Mouse (Mus musculus): ENCODE data around the gene Snx7. TPM values are rescaled to one million over a fixed set of nuclear protein-coding genes. Genes with fewer than 3 reads are reported as not detected.

Gene Snx7
- polyA plus RNA-seq, 1 experiment = 14.8 TPM

GRCm38 (mm10) chr3:117862951-117863350, 5.8 kb downstream of the Snx7 start:
- Histone ChIP-seq H3K4me1 (ENCODE audit: control insufficient read depth, insufficient read depth, low read length) (no peaks in the 10 kb centered on the region; the same call in 1 of the 2 replicates), H3K27ac (ENCODE audit: insufficient read depth, low read length) (no peak overlapping the region), H3K4me3 (ENCODE audit: insufficient read depth, low read length) (no peak overlapping the region)
- TF ChIP-seq POLR2A (IDR thresholded peaks at IDR 0.05; ENCODE audit: extremely low read depth, insufficient read depth, low read length) (no peak), CTCF (IDR thresholded peaks at IDR 0.05; ENCODE audit: extremely low read depth, insufficient read depth, low read length) (no peak)

- H3K4me3 ChIP-seq (ENCODE audit: insufficient read depth, low read length) = no peak overlapping the region
- no peak for TF ChIP-seq CTCF (IDR thresholded peaks at IDR 0.05; ENCODE audit: extremely low read depth, insufficient read depth, low read length)
- TF ChIP-seq POLR2A (IDR thresholded peaks at IDR 0.05; ENCODE audit: extremely low read depth, insufficient read depth, low read length) = no peak
- H3K27ac ChIP-seq (ENCODE audit: insufficient read depth, low read length) = no peak overlapping the region
- H3K4me1 ChIP-seq (ENCODE audit: control insufficient read depth, insufficient read depth, low read length) = no peaks in the 10 kb centered on the region
Measured at GRCm38 (mm10) chr3:117861977-117862434, 6.7 kb downstream of the Snx7 start.

- no peak overlapping the region for H3K4me3 ChIP-seq (ENCODE audit: insufficient read depth, low read length)
- TF ChIP-seq CTCF (IDR thresholded peaks at IDR 0.05; ENCODE audit: extremely low read depth, insufficient read depth, low read length) (no peak), POLR2A (IDR thresholded peaks at IDR 0.05; ENCODE audit: extremely low read depth, insufficient read depth, low read length) (no peak)
- H3K27ac ChIP-seq (ENCODE audit: insufficient read depth, low read length) = no peak overlapping the region
- H3K4me1 ChIP-seq (ENCODE audit: control insufficient read depth, insufficient read depth, low read length) = no peaks in the 10 kb centered on the region; the same call in 1 of the 2 replicates
Measured at GRCm38 (mm10) chr3:117858996-117859395, 9.7 kb downstream of the Snx7 start.

GRCm38 (mm10) chr3:117853729-117854128, 15.0 kb downstream of the Snx7 start:
- H3K4me3 ChIP-seq (ENCODE audit: insufficient read depth, low read length) = no peak overlapping the region
- no peaks in the 10 kb centered on the region; the same call in 1 of the 2 replicates for H3K4me1 ChIP-seq (ENCODE audit: control insufficient read depth, insufficient read depth, low read length)
- TF ChIP-seq POLR2A (IDR thresholded peaks at IDR 0.05; ENCODE audit: extremely low read depth, insufficient read depth, low read length) (no peak), CTCF (IDR thresholded peaks at IDR 0.05; ENCODE audit: extremely low read depth, insufficient read depth, low read length) (no peak)
- no peak overlapping the region for H3K27ac ChIP-seq (ENCODE audit: insufficient read depth, low read length)

GRCm38 (mm10) chr3:117852054-117852361, 16.7 kb downstream of the Snx7 start:
- TF ChIP-seq CTCF (IDR thresholded peaks at IDR 0.05; ENCODE audit: extremely low read depth, insufficient read depth, low read length) (no peak), POLR2A (IDR thresholded peaks at IDR 0.05; ENCODE audit: extremely low read depth, insufficient read depth, low read length) (no peak)
- no peaks in the 10 kb centered on the region; the same call in 1 of the 2 replicates for H3K4me1 ChIP-seq (ENCODE audit: control insufficient read depth, insufficient read depth, low read length)
- H3K27ac ChIP-seq (ENCODE audit: insufficient read depth, low read length) = no peak overlapping the region
- no peak overlapping the region for H3K4me3 ChIP-seq (ENCODE audit: insufficient read depth, low read length)

- TF ChIP-seq CTCF (IDR thresholded peaks at IDR 0.05; ENCODE audit: extremely low read depth, insufficient read depth, low read length) = no peak
- TF ChIP-seq POLR2A (IDR thresholded peaks at IDR 0.05; ENCODE audit: extremely low read depth, insufficient read depth, low read length) = no peak
- Histone ChIP-seq H3K4me1 (ENCODE audit: control insufficient read depth, insufficient read depth, low read length) (no peaks in the 10 kb centered on the region; the same call in 1 of the 2 replicates), H3K4me3 (ENCODE audit: insufficient read depth, low read length) (no peak overlapping the region), H3K27ac (ENCODE audit: insufficient read depth, low read length) (no peak overlapping the region; the same call in 1 of the 2 replicates)
Measured at GRCm38 (mm10) chr3:117851278-117852053, 17.3 kb downstream of the Snx7 start.

GRCm38 (mm10) chr3:117848866-117849265, 19.9 kb downstream of the Snx7 start:
- Histone ChIP-seq H3K4me1 (ENCODE audit: control insufficient read depth, insufficient read depth, low read length) (no peaks in the 10 kb centered on the region; the same call in 1 of the 2 replicates), H3K4me3 (ENCODE audit: insufficient read depth, low read length) (no peak overlapping the region), H3K27ac (ENCODE audit: insufficient read depth, low read length) (no peak overlapping the region)
- TF ChIP-seq POLR2A (IDR thresholded peaks at IDR 0.05; ENCODE audit: extremely low read depth, insufficient read depth, low read length) (no peak), CTCF (IDR thresholded peaks at IDR 0.05; ENCODE audit: extremely low read depth, insufficient read depth, low read length) (no peak)

- H3K4me1 ChIP-seq (ENCODE audit: control insufficient read depth, insufficient read depth, low read length) = peaks cover 4% of the 10 kb centered on the region; the same call in 1 of the 2 replicates
- H3K4me3 ChIP-seq (ENCODE audit: insufficient read depth, low read length) = no peak overlapping the region
- TF ChIP-seq CTCF (IDR thresholded peaks at IDR 0.05; ENCODE audit: extremely low read depth, insufficient read depth, low read length) (no peak), POLR2A (IDR thresholded peaks at IDR 0.05; ENCODE audit: extremely low read depth, insufficient read depth, low read length) (no peak)
- no peak overlapping the region for H3K27ac ChIP-seq (ENCODE audit: insufficient read depth, low read length)
Measured at GRCm38 (mm10) chr3:117842658-117843057, 26.1 kb downstream of the Snx7 start.

GRCm38 (mm10) chr3:117839867-117840545, 28.7 kb downstream of the Snx7 start:
- TF ChIP-seq POLR2A (IDR thresholded peaks at IDR 0.05; ENCODE audit: extremely low read depth, insufficient read depth, low read length) (no peak), CTCF (IDR thresholded peaks at IDR 0.05; ENCODE audit: extremely low read depth, insufficient read depth, low read length) (no peak)
- H3K27ac ChIP-seq (ENCODE audit: insufficient read depth, low read length) = no peak overlapping the region
- H3K4me3 ChIP-seq (ENCODE audit: insufficient read depth, low read length) = no peak overlapping the region
- peaks cover 4% of the 10 kb centered on the region; the same call in 1 of the 2 replicates for H3K4me1 ChIP-seq (ENCODE audit: control insufficient read depth, insufficient read depth, low read length)

Measured in cortical plate, adult 2 months (tissue).